Mouse (Mus musculus) heart, embryonic 13.5 days (tissue): ENCODE results near the gene Edn3. TPM values are rescaled to one million over a fixed set of nuclear protein-coding genes. Genes with fewer than 3 reads are reported as not detected.
A peak's percentile ranks its signal among the peaks of the same experiment; 100 is the strongest.

Experiments used
- ATAC-seq: fragments of 200-750 bp; cut with Nextera tagmentation; 2 replicates; pipeline ENCODE4 v1.8.0; 2017; ENCODE audit warnings: moderate TSS enrichment; ENCODE audit not compliant: insufficient number of reproducible peaks, low FRiP score, low TSS enrichment; ENCODE audit errors: extremely low read depth
- H3K27ac ChIP-seq: fragments of 300-500 bp; sonication (generic); replicated peaks from 2 replicates; pipeline ENCODE4 v1.5.1; 2015; ENCODE audit warnings: moderate library complexity, mild to moderate bottlenecking, inconsistent platforms
- H3K27me3 ChIP-seq: fragments of 300-500 bp; sonication (generic); replicated peaks from 2 replicates; pipeline ENCODE4 v1.6.1; 2015; ENCODE audit warnings: mild to moderate bottlenecking, inconsistent platforms
- H3K36me3 ChIP-seq: fragments of 300-500 bp; sonication (generic); 2 replicates; pipeline ENCODE4 v1.6.1; 2015; ENCODE audit warnings: mild to moderate bottlenecking, inconsistent platforms
- H3K4me1 ChIP-seq: fragments of 300-500 bp; sonication (generic); 2 replicates; pipeline ENCODE4 v1.6.1; 2015; ENCODE audit warnings: inconsistent platforms
- H3K4me2 ChIP-seq: fragments of 300-500 bp; sonication (generic); 2 replicates; pipeline ENCODE4 v1.6.1; 2015; ENCODE audit warnings: inconsistent platforms, mild to moderate bottlenecking, moderate library complexity
- H3K4me3 ChIP-seq: fragments of 300-500 bp; sonication (generic); 2 replicates; pipeline ENCODE4 v1.5.1; 2015; ENCODE audit warnings: moderate library complexity, mild to moderate bottlenecking, inconsistent platforms
- H3K9ac ChIP-seq: fragments of 300-500 bp; sonication (generic); 2 replicates; pipeline ENCODE4 v1.6.1; 2015; ENCODE audit warnings: inconsistent platforms, mild to moderate bottlenecking, moderate library complexity
- H3K9me3 ChIP-seq: fragments of 300-500 bp; sonication (generic); 2 replicates; pipeline ENCODE4 v1.6.1; 2016; ENCODE audit warnings: inconsistent platforms
- WGBS: fragments of 180-500 bp; shearing (Covaris S2); methylation state at CpG from one replicate; pipeline ENCODE4 v1.1.7; 2015; ENCODE audit warnings: mixed read lengths; 5-methylcytosine and 5-hydroxymethylcytosine counted together
- polyA plus RNA-seq: library from polyadenylated mRNA; unstranded; fragments of >200 nt; fragmentation: Nextera tagmentation; extraction: Ambion mirVana; gene quantifications from 2 replicates; pipeline ENCODE4 v1.2.1, GENCODE M21; 2015

Gene Edn3
- polyA plus RNA-seq, 1 experiment from 2014 or later, result 0.99 TPM

DNA sequence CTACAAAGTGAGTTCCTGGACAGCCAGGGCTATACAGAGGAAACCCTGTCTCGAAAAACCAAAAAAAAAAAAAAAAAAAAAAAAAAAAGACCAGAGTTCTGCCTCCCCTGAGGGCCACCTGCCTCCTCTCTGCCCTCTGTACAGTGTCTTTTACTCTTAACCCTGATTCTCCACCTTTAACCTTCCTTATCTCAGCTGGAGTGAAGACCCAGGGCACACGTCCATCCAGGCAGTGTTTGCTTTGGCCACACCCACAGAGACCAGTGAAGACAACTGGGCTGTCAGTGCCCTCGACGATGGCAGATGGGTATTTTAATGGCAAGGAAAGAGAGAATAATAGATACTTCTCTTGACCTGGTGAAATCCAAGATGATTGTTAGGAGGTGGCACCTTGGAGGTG, 1.2 kb upstream of the Edn3 start:
- 64% methylated on average over 4 of the region's 4 CpGs for WGBS
- Histone ChIP-seq H3K4me1 (peaks cover 8% of the 10 kb centered on the region), H3K27ac (no peak overlapping the region), H3K4me3 (no peak overlapping the region), H3K9me3 (no peaks in the 10 kb centered on the region), H3K36me3 (no peaks in the 10 kb centered on the region), H3K27me3 (peaks cover 41% of the 10 kb centered on the region), H3K9ac (no peak overlapping the region), H3K4me2 (no peak overlapping the region)
- ATAC-seq, result no peak

DNA sequence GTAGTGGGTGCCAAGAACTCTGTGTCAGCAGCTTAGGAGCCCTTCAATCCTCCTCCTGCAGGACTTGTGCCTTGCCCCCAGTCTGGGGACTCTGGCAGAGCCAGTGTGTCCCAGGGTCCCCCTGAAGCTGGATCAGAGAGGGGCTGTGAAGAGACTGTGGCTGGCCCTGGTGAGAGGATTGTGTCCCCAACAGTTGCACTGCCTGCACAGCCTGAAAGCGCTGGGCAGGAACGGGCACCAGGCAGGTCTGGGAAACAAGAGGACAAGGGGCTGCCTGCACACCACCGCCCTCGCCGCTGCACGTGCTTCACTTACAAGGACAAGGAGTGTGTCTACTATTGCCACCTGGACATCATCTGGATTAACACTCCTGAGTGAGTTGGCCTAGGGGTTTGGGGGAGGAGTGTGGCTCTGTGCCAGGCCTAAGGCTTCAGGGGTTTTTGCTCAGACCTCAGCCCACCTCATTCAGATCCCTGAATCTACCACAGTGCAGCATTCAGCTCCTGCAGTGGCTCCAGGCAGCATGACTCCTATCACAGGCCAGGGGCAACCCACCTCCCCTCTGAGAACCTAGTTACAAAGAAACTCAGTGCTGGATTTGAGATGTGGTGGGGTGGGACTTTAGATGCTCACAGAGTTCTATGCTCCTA, 1.2 kb downstream of the Edn3 start:
- ATAC-seq, result no peak
- Histone ChIP-seq H3K4me2 (peak overlapping the region; percentile 83), H3K4me3 (peak overlapping the region; percentile 55; the same call in 1 of the 2 replicates), H3K27me3 (peaks cover 41% of the 10 kb centered on the region), H3K9ac (no peak overlapping the region), H3K9me3 (no peaks in the 10 kb centered on the region), H3K27ac (no peak overlapping the region), H3K4me1 (peaks cover 8% of the 10 kb centered on the region), H3K36me3 (no peaks in the 10 kb centered on the region)
- 59% methylated on average over 6 of the region's 6 CpGs for WGBS

DNA sequence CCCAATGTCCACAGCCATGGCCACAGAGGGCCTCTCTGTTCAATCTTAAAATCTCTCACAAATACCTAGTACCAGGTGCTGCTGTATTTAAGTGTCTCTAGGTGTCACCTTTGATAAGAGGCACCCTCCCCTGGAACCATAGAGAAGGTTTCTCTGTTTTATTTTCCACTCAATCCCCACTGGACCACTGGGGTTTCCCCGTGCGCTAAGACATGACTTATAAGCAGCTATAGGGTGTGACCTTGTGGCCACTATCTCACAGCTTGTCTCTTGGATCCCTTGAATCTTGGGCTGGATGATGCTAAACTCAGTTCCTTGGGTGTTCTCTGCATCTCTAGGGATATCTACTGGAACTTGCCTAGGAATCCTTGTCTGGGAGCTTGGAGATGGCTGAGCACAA, 1.9 kb downstream of the Edn3 start:
- no peaks in the 10 kb centered on the region for H3K36me3 ChIP-seq
- peaks cover 41% of the 10 kb centered on the region for H3K27me3 ChIP-seq
- H3K4me2 ChIP-seq, result no peak overlapping the region
- H3K4me1 ChIP-seq, result peaks cover 8% of the 10 kb centered on the region
- 81% methylated on average over 2 of the region's 2 CpGs for WGBS
- no peaks in the 10 kb centered on the region for H3K9me3 ChIP-seq
- H3K27ac ChIP-seq, result no peak overlapping the region
- H3K4me3 ChIP-seq, result no peak overlapping the region
- H3K9ac ChIP-seq, result no peak overlapping the region
- no peak for ATAC-seq

DNA sequence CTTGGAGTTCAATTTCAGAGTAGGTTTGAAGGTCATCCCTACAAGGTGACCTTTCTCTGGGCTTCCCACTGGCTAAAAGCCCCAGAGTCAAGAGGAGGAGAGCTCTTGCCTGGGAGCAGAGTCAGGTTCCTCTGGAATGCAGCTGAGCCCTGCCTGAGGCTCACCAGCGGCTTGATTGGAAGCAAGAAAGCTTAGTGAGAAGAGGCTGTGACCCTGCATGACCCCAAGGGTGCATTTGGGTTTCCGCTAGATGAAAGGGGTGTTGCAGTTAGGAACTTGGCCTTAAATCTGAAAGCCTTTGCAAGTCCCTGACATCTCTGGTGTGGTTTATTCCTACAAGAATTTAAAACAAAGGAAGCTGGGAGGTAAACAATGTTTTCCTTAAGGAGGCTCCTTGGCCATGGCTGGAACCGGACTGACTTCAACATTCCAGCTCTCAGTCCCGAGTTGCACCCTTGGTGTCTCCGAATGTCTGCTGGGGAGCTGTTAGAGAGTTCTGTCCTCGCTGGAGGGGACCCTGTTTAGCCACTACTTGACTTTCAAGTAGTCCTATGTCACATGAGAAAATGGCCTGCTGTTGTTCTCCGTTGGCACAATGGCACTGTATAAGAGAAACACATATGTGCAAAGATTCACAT, 8.6 kb downstream of the Edn3 start:
- peaks cover 17% of the 10 kb centered on the region for H3K4me1 ChIP-seq
- H3K4me3 ChIP-seq, result no peak overlapping the region
- H3K9ac ChIP-seq, result no peak overlapping the region
- H3K4me2 ChIP-seq, result no peak overlapping the region
- H3K27ac ChIP-seq, result no peak overlapping the region
- ATAC-seq, result no peak
- no peaks in the 10 kb centered on the region for H3K27me3 ChIP-seq
- H3K9me3 ChIP-seq, result no peaks in the 10 kb centered on the region
- WGBS, result 54% methylated on average over 7 of the region's 7 CpGs
- H3K36me3 ChIP-seq, result no peaks in the 10 kb centered on the region

DNA sequence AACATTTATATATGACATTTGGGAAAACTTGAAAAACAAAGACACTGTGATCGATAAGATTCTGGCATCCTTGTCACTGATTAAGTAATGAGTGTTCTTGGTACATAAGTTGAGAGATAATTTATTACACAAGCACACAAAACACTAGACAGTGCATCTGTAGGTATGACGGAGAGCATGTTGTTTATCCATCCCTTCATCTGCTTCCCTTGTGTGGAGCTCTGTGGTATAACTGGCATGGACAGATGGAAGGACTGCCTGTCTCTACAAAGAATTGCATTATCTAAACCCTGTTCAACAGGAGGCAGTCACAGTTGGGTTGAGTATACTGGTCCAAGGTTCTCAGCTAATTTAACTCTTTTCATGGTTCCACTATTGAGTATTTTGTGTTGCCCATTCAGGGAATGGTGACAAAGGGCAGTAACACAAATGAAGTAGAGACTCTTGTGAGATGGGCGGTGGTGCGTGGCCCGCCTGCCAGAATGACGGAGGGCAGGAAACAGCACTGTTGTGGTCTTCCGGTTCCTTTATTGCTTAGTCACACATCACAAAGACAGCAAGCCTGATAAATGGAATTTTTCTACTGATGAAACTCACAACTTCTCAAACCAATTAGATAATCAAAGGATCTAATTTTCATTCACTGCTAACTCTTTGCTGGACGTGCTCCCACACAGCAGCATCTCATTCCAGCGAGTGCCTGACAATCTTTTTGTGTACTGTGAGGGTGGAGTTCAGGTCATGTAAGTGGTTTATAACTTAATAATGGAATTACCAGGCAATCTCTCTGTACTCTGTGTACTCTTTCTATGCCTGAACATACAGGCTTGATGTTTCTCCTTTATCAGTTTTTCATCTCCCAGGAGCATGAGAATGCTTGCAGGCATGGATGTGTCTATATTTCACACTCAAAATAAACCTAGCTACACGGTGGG, 14.0 kb downstream of the Edn3 start:
- Histone ChIP-seq H3K36me3 (no peaks in the 10 kb centered on the region), H3K27ac (no peak overlapping the region), H3K27me3 (no peaks in the 10 kb centered on the region), H3K9me3 (0 out of 2 replicates have a peak, but pooled peaks cover 3% of the 10 kb centered on the region), H3K9ac (no peak overlapping the region), H3K4me3 (no peak overlapping the region), H3K4me2 (no peak overlapping the region), H3K4me1 (peaks cover 14% of the 10 kb centered on the region)
- 70% methylated on average over 10 of the region's 10 CpGs for WGBS
- ATAC-seq, result no peak

DNA sequence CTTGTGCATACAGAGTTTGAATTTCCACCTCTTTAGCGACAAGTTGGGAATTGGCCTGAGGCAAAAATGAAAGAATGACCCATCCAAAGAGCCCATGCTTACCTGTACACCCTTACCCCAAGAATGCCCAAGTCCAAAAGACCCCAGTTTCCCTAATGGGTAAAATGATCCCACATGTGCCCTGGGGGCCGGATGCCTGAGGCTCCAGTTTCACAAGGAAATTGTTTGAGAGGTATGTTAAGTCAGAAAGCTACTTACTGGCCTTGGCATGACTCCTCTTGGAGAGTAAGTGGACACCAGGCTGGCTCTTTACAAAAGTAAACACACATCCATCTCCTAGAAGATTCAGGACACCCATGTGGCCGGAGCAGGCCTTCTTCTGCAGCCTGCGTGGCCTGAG, 21.6 kb downstream of the Edn3 start:
- Histone ChIP-seq H3K27ac (no peak overlapping the region), H3K4me2 (no peak overlapping the region), H3K27me3 (no peaks in the 10 kb centered on the region), H3K9me3 (no peaks in the 10 kb centered on the region), H3K4me1 (no peaks in the 10 kb centered on the region), H3K4me3 (no peak overlapping the region), H3K36me3 (no peaks in the 10 kb centered on the region), H3K9ac (no peak overlapping the region)
- no peak for ATAC-seq
- WGBS, result 74% methylated on average over 4 of the region's 4 CpGs

DNA sequence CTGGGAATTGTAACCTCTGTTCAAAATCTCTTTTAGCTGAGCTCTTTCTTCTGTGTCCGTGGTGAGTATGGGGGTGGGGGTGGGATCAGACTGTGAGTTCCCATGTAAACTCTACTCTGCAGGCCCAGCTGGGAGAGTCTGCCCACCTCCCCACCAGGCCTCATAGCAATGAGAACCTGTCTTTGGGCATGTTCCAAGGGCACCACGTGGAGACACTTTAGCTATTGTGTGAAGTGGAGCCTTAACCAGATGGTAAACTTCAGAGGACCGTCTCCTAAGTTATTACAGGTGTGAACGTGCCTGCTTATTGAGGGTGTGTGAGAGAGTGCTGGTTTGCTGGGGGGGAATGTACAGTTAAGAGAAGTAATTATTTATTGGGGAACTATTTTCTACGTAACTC, 22.5 kb downstream of the Edn3 start:
- H3K9me3 ChIP-seq, result no peaks in the 10 kb centered on the region
- H3K9ac ChIP-seq, result no peak overlapping the region
- H3K36me3 ChIP-seq, result no peaks in the 10 kb centered on the region
- WGBS, result 62% methylated on average over 5 of the region's 5 CpGs
- no peak overlapping the region for H3K27ac ChIP-seq
- no peak overlapping the region for H3K4me3 ChIP-seq
- no peaks in the 10 kb centered on the region for H3K4me1 ChIP-seq
- H3K4me2 ChIP-seq, result no peak overlapping the region
- H3K27me3 ChIP-seq, result no peaks in the 10 kb centered on the region
- ATAC-seq, result no peak

DNA sequence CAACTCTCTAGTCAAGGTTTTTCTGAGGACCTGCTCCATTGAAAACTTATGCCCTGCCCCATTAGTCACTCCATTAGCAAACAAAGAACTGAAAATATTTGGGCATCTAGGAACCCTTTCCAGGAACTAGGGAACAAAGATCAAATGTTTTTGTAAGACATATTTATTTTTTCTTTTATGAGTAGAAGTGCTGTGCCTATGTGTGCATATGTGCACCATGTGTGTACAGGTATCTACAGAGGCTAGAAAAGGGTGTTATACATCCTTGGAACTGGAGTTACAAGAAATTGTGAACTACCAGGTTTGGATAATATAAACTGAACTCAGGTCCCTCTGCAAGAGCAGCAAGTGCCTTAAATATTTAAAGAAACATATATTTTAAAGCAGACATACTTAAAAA, 28.4 kb downstream of the Edn3 start:
- no peaks in the 10 kb centered on the region for H3K36me3 ChIP-seq
- no peaks in the 10 kb centered on the region for H3K27me3 ChIP-seq
- H3K9me3 ChIP-seq, result no peaks in the 10 kb centered on the region
- no peak overlapping the region for H3K9ac ChIP-seq
- H3K4me2 ChIP-seq, result no peak overlapping the region
- no peak for ATAC-seq
- H3K4me3 ChIP-seq, result no peak overlapping the region
- no peak overlapping the region for H3K27ac ChIP-seq
- no peaks in the 10 kb centered on the region for H3K4me1 ChIP-seq

DNA sequence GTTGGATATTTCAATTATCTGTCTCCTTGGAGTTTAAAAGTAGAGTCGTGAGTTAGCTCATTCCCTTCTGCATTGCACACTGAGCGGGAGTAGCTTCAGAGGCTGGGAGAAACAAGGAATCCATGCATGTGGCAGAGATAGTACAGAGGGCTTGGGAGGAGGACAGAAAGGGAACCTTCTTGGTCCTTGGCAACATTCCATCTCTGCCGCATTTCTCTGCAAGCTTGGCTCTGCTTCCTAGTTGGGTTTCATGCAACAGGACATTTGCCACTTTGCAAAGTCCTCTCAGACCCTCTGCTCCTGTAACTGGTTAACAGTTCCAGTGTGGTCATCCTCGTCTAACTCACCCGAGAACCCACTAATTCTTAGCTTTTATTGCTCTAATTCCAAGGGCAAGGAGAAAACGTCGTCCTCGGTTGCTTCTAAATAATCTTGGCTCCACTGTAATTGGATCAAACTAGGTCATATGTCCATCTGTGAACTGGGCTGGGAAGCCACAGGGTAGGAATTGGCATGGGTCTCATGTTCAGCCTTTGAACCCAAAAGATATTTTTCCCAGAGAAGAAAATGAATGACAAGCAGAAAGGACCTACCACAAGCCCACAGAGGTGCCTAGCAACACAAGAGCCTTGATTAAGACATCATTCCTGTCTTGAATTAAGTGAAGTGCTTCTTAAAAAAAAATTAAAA, 32.2 kb downstream of the Edn3 start:
- ATAC-seq, result no peak
- Histone ChIP-seq H3K4me3 (no peak overlapping the region), H3K27me3 (no peaks in the 10 kb centered on the region), H3K27ac (no peak overlapping the region), H3K36me3 (no peaks in the 10 kb centered on the region), H3K4me1 (no peaks in the 10 kb centered on the region), H3K9me3 (no peaks in the 10 kb centered on the region), H3K9ac (no peak overlapping the region), H3K4me2 (no peak overlapping the region)
- 77% methylated on average over 8 of the region's 8 CpGs for WGBS

DNA sequence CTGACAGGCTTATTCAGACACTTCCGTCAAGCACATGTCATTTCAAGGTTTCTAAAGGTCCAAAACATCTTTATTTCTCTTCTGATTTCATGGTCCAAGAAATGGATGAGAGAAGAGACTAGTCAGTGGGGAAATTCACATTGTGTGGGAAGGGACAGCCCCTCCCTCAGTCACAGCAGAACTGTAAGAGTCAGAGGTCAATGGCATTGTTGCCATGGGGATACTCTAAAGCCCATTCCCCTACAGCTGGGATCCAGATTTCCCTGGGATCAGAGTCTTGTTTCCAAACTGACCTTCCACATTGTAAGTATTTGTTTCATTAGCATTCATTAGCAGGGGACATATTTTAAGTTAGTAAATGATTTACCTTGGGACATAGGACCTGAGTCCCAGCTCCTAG, 32.8 kb downstream of the Edn3 start:
- H3K36me3 ChIP-seq, result no peaks in the 10 kb centered on the region
- no peak overlapping the region for H3K27ac ChIP-seq
- H3K4me2 ChIP-seq, result no peak overlapping the region
- H3K4me1 ChIP-seq, result no peaks in the 10 kb centered on the region
- H3K9me3 ChIP-seq, result no peaks in the 10 kb centered on the region
- H3K27me3 ChIP-seq, result no peaks in the 10 kb centered on the region
- no peak for ATAC-seq
- no peak overlapping the region for H3K4me3 ChIP-seq
- 89% methylated on average over 1 of the region's 1 CpGs for WGBS
- H3K9ac ChIP-seq, result no peak overlapping the region

DNA sequence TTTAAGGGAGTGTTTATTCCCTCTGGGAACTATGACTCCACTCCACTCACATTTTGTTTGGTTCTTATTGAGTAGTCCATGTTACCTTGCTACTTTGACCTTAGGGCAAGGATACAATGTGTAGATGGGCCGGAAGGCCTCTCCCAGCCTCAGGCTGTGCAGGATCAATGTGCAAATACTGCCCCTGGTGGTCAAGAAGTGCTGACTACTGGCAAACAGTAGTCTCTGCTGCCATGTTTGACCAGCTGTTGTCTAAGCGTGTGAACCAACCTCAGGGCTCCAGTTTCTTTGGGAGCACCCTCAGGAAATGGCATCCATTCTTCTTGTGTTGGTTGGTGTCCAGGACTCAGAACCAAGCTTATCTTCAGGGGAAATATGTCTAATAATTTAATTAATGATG, 36.6 kb downstream of the Edn3 start:
- ATAC-seq, result no peak
- no peaks in the 10 kb centered on the region for H3K9me3 ChIP-seq
- H3K27me3 ChIP-seq, result no peaks in the 10 kb centered on the region
- no peak overlapping the region for H3K4me3 ChIP-seq
- H3K36me3 ChIP-seq, result no peaks in the 10 kb centered on the region
- no peaks in the 10 kb centered on the region for H3K4me1 ChIP-seq
- WGBS, result 69% methylated on average over 2 of the region's 2 CpGs
- no peak overlapping the region for H3K4me2 ChIP-seq
- H3K9ac ChIP-seq, result no peak overlapping the region
- H3K27ac ChIP-seq, result no peak overlapping the region
